9 mouse cellular contexts compared by ENCODE assay signal in genomic region chr2:9905995-9906394, GRCm38 (mm10). TPM values are rescaled to one million over a fixed set of nuclear protein-coding genes. Genes with fewer than 3 reads are reported as not detected.
A peak's percentile ranks its signal among the peaks of the same experiment; 100 is the strongest.
DNase-seq lines count a peak whose midpoint lies in the region; ATAC-seq and TF ChIP-seq lines count a peak whose summit lies in the region.
"Had no signal": no experiment of that assay in that cellular context is flagged by ENCODE, and none has a peak within 500 bp of the region (broad histone marks: within the 10 kb centered on the region; RNA-seq: fewer than 3 reads in every experiment).

No protein-coding gene starts in this region.

- no peak overlapping the region for H3K9ac ChIP-seq in intestine, embryonic 14.5 days (ENCODE audit: low read length)

- no peak for ATAC-seq in intestine, embryonic 14.5 days (replicated peaks; ENCODE audit: low FRiP score, low TSS enrichment, low read depth)
- peak; percentile 68 for ATAC-seq in megakaryocyte progenitor cell, adult 5-6 weeks (replicated peaks; ENCODE audit: poor library complexity)

- no peaks in the 10 kb centered on the region for H3K4me1 ChIP-seq in kidney, adult 2 months (ENCODE audit: control insufficient read depth, insufficient read depth, low read length)
- H3K4me1 ChIP-seq in intestine, embryonic 14.5 days (replicated peaks; ENCODE audit: control insufficient read depth, insufficient read depth, low read length) = peaks cover 3% of the 10 kb centered on the region; the same call in 1 of the 2 replicates

- no peak for TF ChIP-seq CTCF in kidney, adult 2 months (conservative IDR thresholded peaks at IDR 0.05; ENCODE audit: insufficient read depth, insufficient read length, low read depth, low read length)

- H3K9me3 ChIP-seq in intestine, embryonic 14.5 days (ENCODE audit: control insufficient read depth, low read length) = no peaks in the 10 kb centered on the region

- peak; percentile 32 for DNase-seq in kidney, adult 2 months
- DNase-seq in kidney, postnatal 10 days = no peak
- peak; percentile 32 for DNase-seq in embryo, embryonic 9.5 days (ENCODE audit: extremely low spot score)
- DNase-seq in intestine, embryonic 14.5 days (ENCODE audit: low spot score) = peak; percentile 55
- DNase-seq in testis, postnatal 14 days (ENCODE audit: low spot score) = no peak
- DNase-seq in spleen, postnatal 36 days (ENCODE audit: low spot score in 2 of 2) = no peak

- H3K27me3 ChIP-seq in kidney, adult 2 months (replicated peaks; ENCODE audit: control insufficient read depth, insufficient read depth, low read length) = no peaks in the 10 kb centered on the region
- no peaks in the 10 kb centered on the region for H3K27me3 ChIP-seq in intestine, embryonic 14.5 days (replicated peaks; ENCODE audit: control insufficient read depth, insufficient read depth, low read length)

- no peak for TF ChIP-seq POLR2A in kidney, adult 2 months (IDR thresholded peaks at IDR 0.05; ENCODE audit: low read depth, low read length)

- H3K27ac ChIP-seq in kidney, adult 2 months (ENCODE audit: insufficient read depth, low read depth, low read length) = no peak overlapping the region
- no peak overlapping the region for H3K27ac ChIP-seq in intestine, embryonic 14.5 days (ENCODE audit: low read depth)

- WGBS in kidney, adult 2 months = 12% methylated on average over 11 of the region's 11 CpGs
- 3% methylated on average over 11 of the region's 11 CpGs for WGBS in intestine, embryonic 14.5 days

- 0 out of 2 replicates have a peak overlapping the region, but pooled peaks have one; percentile 22 for H3K4me3 ChIP-seq in kidney, adult 2 months (ENCODE audit: insufficient read depth, low read depth, low read length)
- H3K4me3 ChIP-seq in intestine, embryonic 14.5 days (ENCODE audit: low read depth, low read length) = 0 out of 2 replicates have a peak overlapping the region, but pooled peaks have one; percentile 8

- H3K36me3 ChIP-seq in kidney, adult 2 months (ENCODE audit: control insufficient read depth, insufficient read depth, low read length) = no peaks in the 10 kb centered on the region
- H3K36me3 ChIP-seq in intestine, embryonic 14.5 days (ENCODE audit: control insufficient read depth, insufficient read depth, low read length) = no peaks in the 10 kb centered on the region

- peak overlapping the region; percentile 34 for H3K4me2 ChIP-seq in intestine, embryonic 14.5 days (ENCODE audit: low read length)

RNA-seq across cellular contexts. Expression of gene Gata3, which starts 16.2 kb away (rescaled TPM):
- polyA plus RNA-seq in kidney, adult 2 months (2012; rRNA removed) = 14.9 and 15.4 TPM in 2 replicates
- 0.85 and 1.8 TPM in 2 replicates for polyA plus RNA-seq in intestine, embryonic 14.5 days (2014; fragmentation: Nextera tagmentation; extraction: Ambion mirVana)
- 0.47 TPM in 1 of 2 replicates, not detected in the other for total RNA-seq in megakaryocyte progenitor cell, adult 5-6 weeks (2015)
- 0.25 and 0.71 TPM in 2 replicates for total RNA-seq in megakaryocyte progenitor cell, adult 5-6 weeks (2017)
- total RNA-seq: layer of hippocampus, adult 18-20 months had no signal

RNA-seq across cellular contexts. Expression of gene 9230102O04Rik, which starts 16.7 kb away (rescaled TPM):
- 1.6 and 2.8 TPM in 2 replicates for polyA plus RNA-seq in kidney, adult 2 months (2012; rRNA removed)
- polyA plus RNA-seq in intestine, embryonic 14.5 days (2014; fragmentation: Nextera tagmentation; extraction: Ambion mirVana) = not detected in 2 replicates
- total RNA-seq in megakaryocyte progenitor cell, adult 5-6 weeks (2015) = not detected in 2 replicates
- not detected in 2 replicates for total RNA-seq in megakaryocyte progenitor cell, adult 5-6 weeks (2017)
- total RNA-seq: layer of hippocampus, adult 18-20 months had no signal
- polyA plus RNA-seq: cortical plate, adult 2 months had no signal

RNA-seq across cellular contexts. Expression of gene 4930412O13Rik, which starts 24.9 kb away (rescaled TPM):
- 0.39 and 1.4 TPM in 2 replicates for polyA plus RNA-seq in kidney, adult 2 months (2012; rRNA removed)
- not detected in 2 replicates for polyA plus RNA-seq in intestine, embryonic 14.5 days (2014; fragmentation: Nextera tagmentation; extraction: Ambion mirVana)
- not detected in 2 replicates for total RNA-seq in megakaryocyte progenitor cell, adult 5-6 weeks (2015)
- not detected in 2 replicates for total RNA-seq in megakaryocyte progenitor cell, adult 5-6 weeks (2017)
- total RNA-seq: layer of hippocampus, adult 18-20 months had no signal
- polyA plus RNA-seq: cortical plate, adult 2 months had no signal

Comparison
In these comparisons a context has a peak if more than half of its experiments do, and no peak if none do; other contexts are left out.
1. DNase-seq: peak in kidney, adult 2 months (single experiment), embryo, embryonic 9.5 days (single experiment) and intestine, embryonic 14.5 days (single experiment); none in kidney, postnatal 10 days (single experiment), testis, postnatal 14 days (single experiment) and spleen, postnatal 36 days (0 of 2).